Mouse (Mus musculus) embryo, embryonic 10 days (tissue): ENCODE measurements around the gene Pkd1l1.

Source experiments
- DNase-seq: peaks from one replicate; pipeline ENCODE4 v3.0.0-alpha.2; 2015; ENCODE audit warnings: low spot score

Pkd1l1 gene

DNA sequence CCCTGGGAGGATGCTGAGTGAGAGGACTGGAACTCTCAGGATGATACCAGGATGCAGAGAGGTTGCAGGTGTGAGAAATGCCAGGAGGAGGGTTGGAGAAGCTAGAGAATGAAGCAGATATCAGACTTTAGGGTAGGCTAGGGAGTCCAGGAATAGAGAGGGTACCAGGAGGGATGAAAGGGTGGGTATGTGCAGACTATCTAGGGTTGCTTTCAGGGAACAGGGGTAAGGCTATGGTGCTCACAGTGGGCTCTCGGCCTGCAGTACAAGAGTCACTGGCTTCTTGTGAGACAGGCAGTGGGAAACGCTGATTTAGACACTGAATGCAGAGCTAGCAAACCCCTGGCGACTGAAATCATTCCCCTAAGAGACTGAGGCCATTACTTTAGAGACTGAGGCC is at the start of gene Pkd1l1:
Gene Pkd1l1 (minus strand): TSS at position 101 of the 400 bp plus-strand sequence.
- DNase-seq: no peak

DNA sequence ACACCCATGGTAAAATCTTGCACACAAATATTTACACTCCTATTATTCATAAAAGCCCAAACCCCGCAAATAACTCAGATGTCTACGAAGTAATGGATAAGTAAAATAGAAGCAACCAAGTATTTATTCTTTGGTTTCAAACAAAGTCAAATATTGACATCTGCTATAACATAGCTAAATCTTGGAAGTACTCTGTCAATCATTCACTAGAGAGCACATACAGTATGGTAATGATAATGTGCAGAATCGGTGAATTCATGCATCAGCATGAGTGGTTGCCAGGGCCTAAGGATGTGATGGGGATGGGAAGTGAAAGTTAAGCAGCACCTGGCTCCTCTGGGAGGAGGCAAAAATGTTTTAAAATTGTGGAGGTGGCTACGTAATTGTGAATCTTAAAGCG is 47.1 kb upstream of the Pkd1l1 start:
- DNase-seq: no peak

DNA sequence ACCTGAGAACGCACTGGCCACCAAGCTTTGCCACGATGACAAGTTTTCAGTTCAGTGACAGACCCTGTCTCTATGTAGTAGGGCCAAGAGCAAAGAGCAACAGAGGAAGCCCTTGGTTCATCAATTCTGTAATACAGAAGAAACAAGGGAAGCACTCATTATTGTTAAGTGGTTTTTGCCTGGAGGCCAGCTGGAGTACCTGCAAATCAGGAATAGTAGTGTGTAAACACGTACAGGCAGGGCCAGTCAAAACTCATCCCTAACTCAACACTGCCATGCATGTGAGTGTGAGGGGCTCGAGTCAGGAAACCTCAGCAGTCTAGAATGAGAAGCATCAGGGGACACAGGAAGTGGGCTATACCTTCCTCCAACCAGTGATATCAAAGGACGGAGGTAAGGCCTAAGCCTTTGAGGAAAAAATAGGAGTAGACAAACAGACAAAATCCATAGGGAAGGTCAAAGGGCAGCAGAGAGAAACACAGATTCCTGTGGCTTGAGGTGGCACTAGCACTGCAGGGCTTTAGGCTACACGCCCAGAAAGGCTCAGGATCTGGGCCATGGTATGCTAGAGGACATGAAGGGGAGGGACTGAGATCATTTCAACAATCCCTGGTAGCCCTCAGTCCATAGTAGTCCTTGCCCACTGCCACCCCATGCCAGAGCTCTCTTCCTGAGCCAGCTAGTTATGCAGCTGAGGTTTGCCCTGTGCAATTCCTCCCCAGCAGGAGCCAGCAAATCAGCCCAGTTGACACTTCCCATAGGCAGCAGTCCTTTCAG is 45.6 kb upstream of the Pkd1l1 start:
- no peak for DNase-seq

DNA sequence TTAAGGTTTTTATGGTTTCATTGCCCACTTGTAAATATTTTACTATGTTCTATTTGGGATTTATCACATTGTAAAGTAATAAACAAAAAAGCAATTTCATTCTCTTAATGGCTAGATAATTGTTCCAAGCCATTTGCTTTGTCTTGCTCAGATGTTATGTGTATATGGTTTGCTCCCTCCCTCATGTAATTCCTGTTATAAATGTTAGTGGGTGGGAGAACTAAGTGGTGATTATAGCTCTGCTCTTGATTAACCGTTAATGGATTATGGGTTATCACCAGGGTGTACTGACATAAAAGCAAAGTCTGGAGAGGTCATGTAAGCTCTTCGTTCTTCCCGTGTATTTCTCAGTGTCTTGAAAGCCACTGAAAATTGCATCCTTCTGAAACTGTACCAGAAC is 41.7 kb upstream of the Pkd1l1 start:
- DNase-seq: no peak

DNA sequence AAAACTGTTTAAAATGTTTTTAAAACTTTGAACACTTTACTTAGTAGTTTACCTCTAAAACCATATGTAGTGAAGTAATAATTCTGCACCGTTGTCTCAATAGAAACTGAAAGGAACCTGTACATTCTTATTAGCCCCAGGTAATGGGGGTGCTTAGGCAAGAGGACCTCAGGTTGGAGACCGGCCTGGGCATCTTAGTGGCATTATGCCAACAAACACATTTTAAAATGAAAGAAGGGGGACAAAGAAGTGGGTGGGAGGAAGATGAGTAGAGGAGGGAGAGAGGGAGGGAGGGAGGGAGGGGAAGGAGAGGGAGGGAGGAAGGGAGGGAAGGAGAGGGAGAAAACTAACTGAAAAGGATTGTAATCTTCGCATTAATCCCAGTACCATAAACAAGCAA is 38.3 kb upstream of the Pkd1l1 start:
- DNase-seq: peak; percentile 31

DNA sequence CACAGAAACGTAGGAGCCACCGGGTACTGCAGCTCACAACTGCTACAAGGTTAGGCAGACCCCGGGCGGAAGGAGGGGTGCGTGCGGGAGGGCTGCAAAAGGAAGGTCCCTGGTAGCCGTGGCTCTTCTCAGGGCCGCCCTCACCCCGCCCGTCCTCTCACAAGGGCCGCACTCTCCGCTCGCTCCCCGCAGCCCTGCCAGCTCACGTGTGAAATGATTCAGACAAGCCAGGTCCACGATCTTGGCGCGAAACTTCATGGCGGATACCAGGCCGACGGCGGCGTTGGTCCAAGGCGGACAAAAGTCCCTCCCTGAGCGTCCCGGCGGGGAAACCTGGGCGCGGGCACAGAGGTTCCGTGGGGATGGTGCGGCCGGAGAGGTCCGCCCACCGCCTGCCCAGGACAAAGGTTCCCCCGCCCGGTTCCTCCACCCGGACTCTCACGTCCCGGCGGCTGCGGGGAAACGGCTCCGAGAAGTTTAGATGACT is 37.8 kb upstream of the Pkd1l1 start, which contains the start of gene Hus1:
Gene Hus1 (minus strand): TSS at position 339 of the 487 bp plus-strand sequence.
- DNase-seq: peak; percentile 88

DNA sequence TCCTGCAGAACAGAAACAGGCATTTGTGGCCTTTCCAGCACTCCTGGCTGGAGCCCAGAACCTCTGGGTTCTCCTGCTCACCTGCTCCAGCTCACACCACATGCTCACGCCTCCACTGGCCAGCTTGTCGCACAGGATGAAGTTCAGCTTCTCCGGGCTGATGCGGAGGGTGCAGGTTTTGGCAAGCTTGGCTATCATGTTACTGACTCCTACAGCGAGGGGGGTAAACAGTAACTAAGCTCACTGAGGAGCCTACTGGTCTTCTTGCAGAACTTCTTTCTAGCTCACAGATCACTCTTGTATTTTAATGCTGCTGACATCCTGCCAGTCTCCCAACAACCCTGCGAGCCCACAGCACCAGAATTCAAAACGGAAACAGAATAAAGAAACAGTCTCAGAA is 37.4 kb upstream of the Pkd1l1 start:
- DNase-seq: peak; percentile 70

DNA sequence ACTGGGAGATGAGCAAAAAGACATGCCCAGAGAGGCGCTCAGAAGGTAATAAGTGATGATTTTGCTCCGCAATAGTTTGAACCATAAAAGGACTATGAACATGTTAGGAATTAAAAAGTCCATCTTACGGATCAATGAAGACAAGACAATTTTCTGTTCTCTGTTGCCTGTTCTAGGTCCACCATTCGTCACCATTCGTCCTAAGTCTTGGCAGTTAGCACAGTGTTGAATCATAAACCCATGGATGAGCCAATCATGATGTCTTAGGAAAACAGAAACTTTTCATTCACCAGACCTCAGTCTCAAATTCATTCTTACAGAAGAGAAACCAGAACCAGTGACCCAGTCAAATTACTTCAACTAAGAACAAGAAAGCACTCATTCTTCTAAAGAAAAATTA is 35.7 kb upstream of the Pkd1l1 start:
- DNase-seq: no peak

DNA sequence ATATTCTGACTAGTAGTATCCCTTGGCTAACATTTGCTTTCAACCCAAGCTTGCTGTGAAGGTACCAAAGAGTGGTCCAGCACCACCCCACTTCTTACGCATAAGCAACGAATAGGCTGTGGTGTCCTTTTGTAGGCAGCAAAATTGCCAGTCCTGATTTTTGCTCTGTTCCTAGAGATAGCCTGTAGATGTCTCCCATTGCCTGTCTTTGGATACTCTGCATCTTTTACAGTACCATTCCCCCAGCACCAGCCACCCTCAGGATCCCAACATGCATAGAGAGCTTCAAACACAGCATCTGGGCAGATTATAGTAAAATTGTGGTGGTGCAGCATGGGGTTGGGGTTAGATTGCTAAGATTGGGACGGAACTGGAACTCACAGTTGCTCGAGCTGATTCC is 15.0 kb upstream of the Pkd1l1 start:
- DNase-seq: no peak

DNA sequence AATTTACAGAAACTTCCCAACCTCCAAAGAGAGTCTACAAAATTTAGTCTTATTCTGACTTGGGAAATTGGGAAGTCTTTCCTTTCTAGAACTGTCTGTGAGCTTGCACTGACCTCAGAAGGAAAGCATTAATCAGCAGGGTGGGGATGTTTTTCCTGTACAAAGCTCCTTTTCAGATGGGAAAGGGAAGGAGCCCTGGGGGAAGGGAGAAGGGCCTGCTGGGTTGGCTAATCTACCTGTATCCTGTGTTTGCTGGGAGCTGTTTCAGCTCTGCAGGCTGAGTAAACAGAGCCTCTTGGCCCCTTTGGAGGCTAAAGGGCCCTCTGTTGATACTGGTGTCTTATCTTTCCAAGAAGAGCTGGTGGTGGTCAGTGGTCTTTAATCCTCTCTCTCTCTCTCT is 13.0 kb upstream of the Pkd1l1 start:
- peak; percentile 22 for DNase-seq

DNA sequence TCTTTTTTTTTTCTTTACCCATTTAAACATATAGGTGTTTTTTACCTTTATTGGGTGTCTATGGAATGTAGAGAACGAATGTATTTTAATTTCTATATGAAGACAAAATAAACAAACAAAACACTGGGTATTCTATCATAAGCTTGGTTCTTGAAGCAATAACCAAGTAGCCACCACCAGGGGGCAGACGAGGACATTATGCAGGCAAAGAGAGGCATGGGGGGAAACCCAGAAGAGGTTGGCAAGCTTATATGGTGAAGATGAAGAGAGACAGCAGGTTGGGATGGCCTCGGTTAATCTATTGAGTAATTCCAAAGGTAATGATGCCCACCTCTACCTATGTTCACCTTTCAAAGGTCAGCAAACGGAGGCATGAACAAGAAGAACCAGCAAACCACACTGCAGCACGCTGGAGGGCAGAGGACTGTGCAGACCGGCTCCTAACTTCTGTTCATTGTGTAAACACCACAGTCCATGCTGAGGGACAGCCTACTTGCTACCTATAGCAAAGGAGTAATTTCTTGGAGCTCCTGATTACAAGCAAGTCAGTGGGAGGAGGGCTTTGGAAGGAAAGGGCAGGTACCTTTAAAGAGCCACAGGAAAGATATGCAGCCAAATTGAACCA is 10.3 kb upstream of the Pkd1l1 start:
- DNase-seq: peak; percentile 88

DNA sequence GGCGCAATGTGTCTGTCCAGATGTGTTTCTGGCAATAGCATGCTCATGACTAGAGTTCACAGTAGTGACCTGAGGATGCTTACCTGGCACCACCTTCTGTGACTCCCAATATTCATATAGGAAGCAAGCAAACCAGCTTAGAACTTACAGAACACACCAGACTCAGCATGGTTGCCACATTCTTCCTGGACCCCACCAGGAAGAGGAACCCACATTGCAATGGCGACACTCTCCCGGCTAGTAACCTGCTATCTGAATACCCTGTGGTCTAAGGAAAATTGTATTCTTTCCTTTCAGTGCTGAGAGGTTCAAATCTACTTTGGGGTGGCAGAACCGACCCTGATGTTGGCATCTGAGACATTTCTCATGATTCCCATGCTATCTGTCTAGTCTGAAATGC is 5.1 kb upstream of the Pkd1l1 start:
- DNase-seq: no peak

DNA sequence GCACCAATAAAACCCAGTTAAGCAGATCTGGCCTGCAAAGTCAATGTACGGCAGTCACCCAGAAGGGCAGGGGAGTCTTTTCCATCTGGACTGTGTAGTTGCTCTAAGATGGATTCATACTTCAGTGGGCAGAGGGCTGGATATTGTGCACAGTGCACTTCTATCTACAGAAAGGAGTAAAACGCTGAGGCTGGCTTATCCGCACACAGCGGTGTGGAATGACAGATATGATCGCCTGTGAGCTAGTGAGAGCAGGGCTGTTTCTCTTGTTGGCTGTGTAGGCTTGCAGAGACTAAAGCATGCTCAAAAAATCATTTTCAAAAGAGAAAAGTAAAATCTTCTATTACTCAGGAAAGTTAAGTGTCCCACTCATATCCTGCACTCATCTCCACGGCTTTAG is 973 bp downstream of the Pkd1l1 start:
- no peak for DNase-seq

DNA sequence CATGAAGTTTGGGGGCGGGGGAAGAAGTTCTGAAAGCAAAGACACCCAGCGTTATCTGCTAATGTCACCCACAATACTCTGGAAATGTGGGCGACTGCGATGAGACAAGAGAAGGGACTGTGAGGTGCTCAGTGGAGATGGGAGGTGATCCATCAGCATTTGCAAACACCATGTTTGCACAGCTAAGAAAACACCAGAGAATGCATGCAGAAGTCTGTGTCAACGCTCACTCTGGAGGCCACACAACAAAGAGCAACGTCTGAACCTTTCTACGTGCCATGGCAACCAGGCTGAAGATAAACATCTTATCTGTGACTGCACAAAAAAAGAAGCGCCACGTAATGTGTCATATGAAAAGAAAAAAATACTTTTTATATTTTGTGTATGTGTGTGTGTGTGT is 2.6 kb downstream of the Pkd1l1 start:
- peak; percentile 43 for DNase-seq

DNA sequence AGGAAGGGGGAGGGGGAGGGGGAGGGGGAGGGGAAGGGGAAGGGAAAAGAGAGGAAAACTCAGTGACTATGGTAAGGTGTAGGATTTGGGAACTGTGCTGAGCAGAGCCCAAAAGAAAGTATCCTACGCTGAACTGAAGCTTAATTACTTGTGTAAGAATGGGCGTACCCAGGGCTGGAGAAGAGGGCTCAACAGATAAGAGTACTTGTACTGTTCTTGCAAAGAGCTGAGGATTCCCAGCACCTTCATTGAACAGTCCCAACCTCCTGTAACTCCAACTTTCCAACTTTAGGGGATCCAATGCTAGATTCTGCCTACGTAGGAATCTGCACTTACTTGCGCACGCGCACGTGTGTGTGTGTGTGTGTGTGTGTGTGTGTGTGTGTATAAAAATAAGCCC is 5.0 kb downstream of the Pkd1l1 start:
- no peak for DNase-seq

DNA sequence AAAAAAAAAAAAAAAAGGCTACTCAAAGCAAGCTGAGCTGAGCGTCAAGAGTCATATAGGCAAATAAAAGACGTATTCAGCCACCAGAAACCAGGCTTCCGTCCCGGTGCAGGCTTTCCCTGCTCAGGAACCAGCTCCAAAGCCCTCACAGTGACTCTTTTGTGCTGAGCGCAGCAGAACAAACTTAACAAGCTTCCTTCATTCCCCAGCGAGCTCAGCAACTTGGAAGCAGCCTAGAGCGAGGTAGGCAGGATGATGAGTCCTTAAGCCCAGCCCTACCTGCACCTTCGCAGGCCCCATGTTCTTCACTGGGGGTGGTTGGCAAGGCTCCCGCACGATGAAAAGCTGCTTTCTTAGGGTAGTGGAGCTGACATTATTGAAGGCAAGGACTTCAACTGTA is 14.5 kb downstream of the Pkd1l1 start:
- DNase-seq: no peak

DNA sequence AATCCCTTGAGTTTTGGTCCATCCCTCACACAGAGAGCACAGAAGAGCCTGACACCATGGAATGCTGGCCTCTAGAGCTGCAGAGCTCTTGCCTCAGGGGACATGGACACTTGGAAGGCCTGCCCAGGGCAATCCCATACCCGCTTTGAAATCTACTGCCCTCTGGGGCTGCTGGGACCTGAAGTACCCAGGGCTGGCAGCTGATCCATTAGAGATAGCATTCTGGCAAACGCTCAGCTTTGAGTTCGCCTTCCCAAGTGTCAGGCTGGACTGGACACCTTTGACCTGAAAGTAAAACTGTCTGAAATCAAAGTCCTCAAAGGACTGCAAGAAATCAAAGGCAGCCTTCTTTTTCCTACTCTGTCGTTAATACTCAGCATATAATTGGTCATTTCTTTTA is 15.0 kb downstream of the Pkd1l1 start:
- no peak for DNase-seq

DNA sequence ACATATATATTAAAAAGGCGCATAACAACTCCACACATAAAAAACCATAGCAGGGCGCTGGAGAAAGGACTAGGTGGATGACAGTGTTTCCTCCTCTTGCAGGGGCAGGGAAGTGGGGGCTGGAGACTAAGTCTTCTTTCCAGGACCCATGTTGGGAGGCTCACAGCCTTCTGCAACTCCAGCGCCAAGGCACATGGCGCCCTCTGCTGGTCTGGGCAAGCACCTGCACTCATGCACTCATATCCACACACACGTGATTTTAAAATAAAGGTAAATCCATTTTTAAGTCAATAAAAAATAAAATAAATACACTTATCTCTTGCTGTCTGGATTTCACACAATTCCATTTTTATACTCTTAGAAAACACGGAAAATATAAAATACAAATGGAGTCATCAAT is 16.0 kb downstream of the Pkd1l1 start:
- DNase-seq: peak; percentile 53

DNA sequence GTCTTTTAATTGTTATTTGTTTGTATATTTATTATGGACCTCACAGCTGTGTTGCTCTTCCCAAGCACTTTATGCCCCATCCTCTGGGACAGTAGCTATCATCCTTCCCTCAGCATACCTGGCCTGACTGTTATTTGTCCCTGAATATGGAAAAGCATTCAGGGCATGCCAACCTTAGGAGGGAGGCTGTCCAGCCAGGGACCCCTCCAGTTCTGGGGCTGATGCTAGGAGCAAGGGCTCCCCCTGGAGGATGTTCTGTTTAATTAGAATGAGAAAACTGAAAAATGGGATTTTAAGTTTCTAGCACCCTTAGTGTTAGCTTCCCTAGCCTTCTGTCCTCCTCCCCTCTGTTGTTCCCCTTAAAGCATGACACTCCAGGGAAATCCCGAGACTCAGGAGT is 17.4 kb downstream of the Pkd1l1 start:
- DNase-seq: peak; percentile 73

DNA sequence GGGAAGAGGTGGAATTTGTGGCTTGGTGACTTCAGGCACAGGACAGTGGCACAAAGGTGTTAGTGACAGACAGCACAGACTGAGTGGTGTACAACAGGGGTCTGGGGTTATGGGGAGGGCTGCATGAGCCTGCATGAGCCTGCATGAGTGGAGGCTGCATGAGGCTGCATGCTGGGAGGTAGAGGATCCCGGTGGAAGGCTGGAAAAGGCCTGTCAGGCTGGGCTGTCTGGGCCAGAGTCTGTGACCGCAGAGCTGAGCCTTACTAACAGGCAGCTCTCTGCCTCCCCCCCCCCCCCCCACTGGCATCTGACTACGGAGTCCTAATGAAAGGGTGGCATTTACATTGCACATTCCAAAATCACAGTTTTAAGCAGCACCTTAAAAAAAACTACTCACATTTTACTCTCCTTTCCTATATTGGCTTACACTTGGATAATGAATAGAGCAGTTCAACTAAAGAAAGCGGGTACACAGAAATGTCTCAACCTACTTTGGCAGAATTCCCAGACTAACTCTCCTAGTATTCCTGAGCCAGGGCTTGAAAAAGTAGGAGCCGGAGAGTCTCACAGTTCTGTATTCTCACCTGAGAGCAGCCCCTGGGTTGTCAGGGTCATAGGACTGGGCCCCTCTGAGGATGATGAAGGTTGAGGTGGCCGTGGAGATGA is 23.2 kb downstream of the Pkd1l1 start:
- no peak for DNase-seq

DNA sequence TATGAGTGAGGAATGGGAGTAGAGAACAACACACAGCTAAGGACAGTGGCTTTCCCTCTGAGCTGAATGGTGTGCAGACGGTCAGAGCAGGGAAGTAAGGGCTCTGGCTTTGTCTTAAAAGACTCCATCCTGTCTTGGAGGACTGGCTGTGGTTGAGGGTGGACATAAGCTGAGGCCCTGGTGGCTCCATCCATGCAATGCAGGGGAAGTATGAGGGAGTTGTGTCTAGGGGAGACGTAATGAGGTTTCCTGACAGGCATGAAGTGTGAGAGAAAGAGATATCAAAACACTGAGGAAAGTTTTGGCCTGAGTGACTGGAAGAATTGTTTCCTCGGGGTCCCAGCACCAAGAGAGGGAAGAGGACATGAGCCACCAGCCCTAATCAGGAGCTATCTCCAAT is 24.2 kb downstream of the Pkd1l1 start:
- no peak for DNase-seq

DNA sequence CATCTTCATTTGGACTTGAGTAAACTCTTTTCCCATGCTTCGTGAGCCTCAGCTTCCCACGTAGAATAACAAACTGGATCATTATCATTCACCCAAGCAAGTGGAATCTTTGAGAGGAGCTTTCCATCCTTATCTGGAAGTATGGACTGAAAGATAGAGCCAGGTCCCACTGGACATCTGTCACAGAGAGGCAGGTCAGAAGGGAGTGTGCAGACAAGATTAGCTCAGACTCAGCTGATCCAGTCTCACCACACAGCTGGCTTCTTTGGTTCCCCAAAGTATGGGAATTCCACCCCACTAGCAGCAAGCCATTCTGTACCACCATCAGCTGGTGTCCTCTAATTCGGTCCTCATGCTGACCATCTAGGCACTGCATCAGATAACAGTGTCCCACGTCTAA is 29.0 kb downstream of the Pkd1l1 start:
- no peak for DNase-seq

DNA sequence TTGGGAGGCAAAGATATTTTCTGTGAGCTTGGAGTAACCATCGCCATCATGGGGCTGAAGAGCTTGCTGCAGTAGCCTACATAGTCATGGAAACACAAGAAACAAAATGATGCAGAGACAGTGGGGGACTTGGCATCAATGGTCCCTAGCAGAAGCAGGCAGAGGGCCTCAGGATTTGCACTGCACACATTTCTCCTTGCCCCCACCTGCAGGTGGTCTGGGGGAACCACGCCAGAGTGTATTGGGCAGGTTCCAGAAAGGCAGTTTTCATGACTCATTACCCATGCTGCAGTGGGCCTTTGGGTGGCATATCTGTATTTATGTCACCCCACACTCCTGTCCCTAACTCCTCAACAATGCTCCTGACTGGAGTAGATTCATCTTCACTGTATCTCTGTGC is 30.6 kb downstream of the Pkd1l1 start:
- no peak for DNase-seq
